Mouse (Mus musculus) limb, embryonic 15.5 days (tissue): ENCODE measurements around the gene Tnfaip2. TPM values are rescaled to one million over a fixed set of nuclear protein-coding genes. Genes with fewer than 3 reads are reported as not detected.

Source experiments
- ATAC-seq: fragments of 200-750 bp; cut with Nextera tagmentation; 2 replicates; pipeline ENCODE4 v1.8.0; 2017; ENCODE audit warnings: low read depth, moderate TSS enrichment; ENCODE audit not compliant: insufficient number of reproducible peaks, low FRiP score, low TSS enrichment
- H3K27ac ChIP-seq: fragments of 300-500 bp; sonication (generic); 2 replicates; pipeline ENCODE4 v1.5.1; 2015; ENCODE audit warnings: moderate library complexity, mild to moderate bottlenecking, inconsistent platforms
- H3K27me3 ChIP-seq: fragments of 300-500 bp; sonication (generic); 2 replicates; pipeline ENCODE4 v1.6.1; 2015; ENCODE audit warnings: inconsistent platforms
- H3K36me3 ChIP-seq: fragments of 300-500 bp; sonication (generic); 2 replicates; pipeline ENCODE4 v1.6.1; 2015; ENCODE audit warnings: inconsistent platforms
- H3K4me1 ChIP-seq: fragments of 300-500 bp; sonication (generic); 2 replicates; pipeline ENCODE4 v1.6.1; 2015; ENCODE audit warnings: inconsistent platforms
- H3K4me2 ChIP-seq: fragments of 300-500 bp; sonication (generic); 2 replicates; pipeline ENCODE4 v1.6.1; 2015; ENCODE audit warnings: mild to moderate bottlenecking, inconsistent platforms
- H3K4me3 ChIP-seq: fragments of 300-500 bp; sonication (generic); 2 replicates; pipeline ENCODE4 v1.5.1; 2015; ENCODE audit warnings: mild to moderate bottlenecking, inconsistent platforms
- H3K9ac ChIP-seq: fragments of 300-500 bp; sonication (generic); 2 replicates; pipeline ENCODE4 v1.6.1; 2015; ENCODE audit warnings: inconsistent platforms
- H3K9me3 ChIP-seq: fragments of 300-500 bp; sonication (generic); 2 replicates; pipeline ENCODE4 v1.6.1; 2016; ENCODE audit warnings: inconsistent platforms
- WGBS: fragments of 180-500 bp; shearing (Covaris S2); methylation state at CpG from one replicate; pipeline ENCODE4 v1.1.7; 2015; 5-methylcytosine and 5-hydroxymethylcytosine counted together
- polyA plus RNA-seq: library from polyadenylated mRNA; unstranded; fragments of >200 nt; fragmentation: Nextera tagmentation; extraction: Ambion mirVana; gene quantifications from 2 replicates; pipeline ENCODE4 v1.2.1, GENCODE M21; 2015

Gene Tnfaip2
- polyA plus RNA-seq, 1 experiment from 2014 or later, result 8.3 TPM

DNA sequence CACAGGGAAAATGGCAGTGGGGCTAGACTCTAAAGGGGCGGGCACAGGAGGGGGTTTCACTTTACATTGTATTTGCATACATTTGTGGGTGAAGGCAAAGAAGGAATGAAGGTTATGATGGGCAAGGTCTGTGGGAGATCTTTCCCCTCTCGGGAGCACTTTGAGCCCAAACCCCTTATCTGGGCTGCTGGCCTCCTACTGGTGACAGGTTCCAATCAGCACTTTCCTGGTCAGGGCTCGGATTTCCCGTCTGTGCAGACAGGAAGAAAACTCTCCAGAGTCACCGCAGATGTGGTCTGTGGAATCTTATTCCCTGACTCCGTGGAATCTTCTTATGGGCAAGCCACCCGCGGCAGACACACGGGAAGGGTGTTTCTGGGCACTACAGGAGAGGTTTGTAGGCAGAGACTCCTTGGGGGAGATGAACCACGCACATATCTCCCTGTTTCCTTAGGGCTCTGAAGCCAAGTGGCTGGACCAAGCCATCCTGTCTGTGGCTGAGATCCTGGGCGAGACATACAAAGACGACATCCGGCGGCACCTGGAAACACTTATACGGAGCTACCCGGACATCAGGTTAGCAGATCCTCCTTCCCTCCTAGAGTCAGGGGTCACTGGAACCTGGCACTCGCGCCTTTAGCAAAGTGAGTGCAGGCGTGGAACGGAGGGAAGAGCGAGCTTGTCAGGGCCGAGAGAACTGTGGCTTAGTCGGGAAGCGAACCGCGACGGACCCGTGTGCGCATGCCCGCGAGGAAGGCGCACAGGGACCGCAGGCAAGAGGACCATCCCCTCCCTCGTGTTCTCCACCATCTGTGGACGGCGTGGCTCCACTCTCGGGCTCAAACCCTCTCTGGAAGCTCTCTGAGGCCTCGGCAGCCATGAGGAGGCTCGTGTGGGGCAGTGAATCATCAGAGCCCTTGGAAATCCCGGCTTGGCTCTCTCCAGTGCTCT is 13.0 kb upstream of the Tnfaip2 start:
- Histone ChIP-seq H3K27me3 (peaks cover 81% of the 10 kb centered on the region), H3K4me2 (peak overlapping the region; percentile 78), H3K4me3 (peak overlapping the region; percentile 39), H3K4me1 (peaks cover 68% of the 10 kb centered on the region), H3K9ac (peak overlapping the region; percentile 18; the same call in 1 of the 2 replicates), H3K9me3 (no peaks in the 10 kb centered on the region), H3K27ac (peak overlapping the region; percentile 8; the same call in 1 of the 2 replicates), H3K36me3 (no peaks in the 10 kb centered on the region)
- under 1% methylated on average over 40 of the region's 40 CpGs for WGBS
- ATAC-seq, result 0 out of 2 replicates have a peak, but pooled peaks have one; percentile 27

DNA sequence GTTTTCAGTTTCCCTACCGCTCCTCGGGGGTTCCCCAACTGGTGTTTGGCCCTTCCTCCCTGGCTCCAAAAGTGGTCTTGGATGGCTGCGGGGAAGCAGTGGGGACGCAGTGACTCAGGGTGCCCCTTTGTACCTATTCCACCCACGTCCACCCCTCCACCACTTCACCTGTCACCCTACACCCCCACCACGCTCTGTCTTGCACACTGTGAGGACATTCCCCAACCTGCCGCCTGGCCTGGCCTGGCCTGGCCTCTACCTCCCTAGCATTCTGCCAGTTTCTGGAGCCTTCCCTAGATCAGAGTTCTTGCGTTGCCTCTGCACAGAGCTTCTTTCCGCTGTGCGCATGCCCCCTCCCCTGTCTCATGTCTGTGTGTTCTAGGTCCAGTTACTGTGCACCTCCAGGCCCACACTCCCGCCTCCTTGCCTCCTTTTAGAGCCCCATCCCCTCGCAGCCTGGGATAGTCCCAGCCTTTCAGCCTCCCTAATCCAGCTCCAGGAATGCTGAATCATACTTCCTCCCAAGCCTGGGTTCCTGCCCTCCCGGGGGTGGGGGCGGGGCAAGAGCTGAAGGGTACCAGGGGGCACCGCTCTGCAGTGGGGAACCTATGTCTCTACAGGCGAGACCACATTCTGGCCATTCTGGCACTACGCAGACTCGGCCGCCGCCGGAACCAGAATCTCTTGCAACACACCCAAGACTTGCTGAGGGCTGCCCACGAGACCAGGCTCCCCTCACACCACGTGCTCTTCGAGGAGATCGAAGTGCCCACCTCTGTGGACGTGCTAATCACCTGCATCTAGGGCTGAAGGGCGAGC is 12.0 kb upstream of the Tnfaip2 start:
- Histone ChIP-seq H3K27me3 (peaks cover 76% of the 10 kb centered on the region), H3K4me1 (peaks cover 67% of the 10 kb centered on the region), H3K36me3 (no peaks in the 10 kb centered on the region), H3K27ac (no peak overlapping the region), H3K9ac (no peak overlapping the region; the same call in 1 of the 2 replicates), H3K9me3 (no peaks in the 10 kb centered on the region), H3K4me3 (peak overlapping the region; percentile 39), H3K4me2 (peak overlapping the region; percentile 78)
- 15% methylated on average over 27 of the region's 27 CpGs for WGBS
- ATAC-seq, result no peak; the same call in 1 of the 2 replicates

DNA sequence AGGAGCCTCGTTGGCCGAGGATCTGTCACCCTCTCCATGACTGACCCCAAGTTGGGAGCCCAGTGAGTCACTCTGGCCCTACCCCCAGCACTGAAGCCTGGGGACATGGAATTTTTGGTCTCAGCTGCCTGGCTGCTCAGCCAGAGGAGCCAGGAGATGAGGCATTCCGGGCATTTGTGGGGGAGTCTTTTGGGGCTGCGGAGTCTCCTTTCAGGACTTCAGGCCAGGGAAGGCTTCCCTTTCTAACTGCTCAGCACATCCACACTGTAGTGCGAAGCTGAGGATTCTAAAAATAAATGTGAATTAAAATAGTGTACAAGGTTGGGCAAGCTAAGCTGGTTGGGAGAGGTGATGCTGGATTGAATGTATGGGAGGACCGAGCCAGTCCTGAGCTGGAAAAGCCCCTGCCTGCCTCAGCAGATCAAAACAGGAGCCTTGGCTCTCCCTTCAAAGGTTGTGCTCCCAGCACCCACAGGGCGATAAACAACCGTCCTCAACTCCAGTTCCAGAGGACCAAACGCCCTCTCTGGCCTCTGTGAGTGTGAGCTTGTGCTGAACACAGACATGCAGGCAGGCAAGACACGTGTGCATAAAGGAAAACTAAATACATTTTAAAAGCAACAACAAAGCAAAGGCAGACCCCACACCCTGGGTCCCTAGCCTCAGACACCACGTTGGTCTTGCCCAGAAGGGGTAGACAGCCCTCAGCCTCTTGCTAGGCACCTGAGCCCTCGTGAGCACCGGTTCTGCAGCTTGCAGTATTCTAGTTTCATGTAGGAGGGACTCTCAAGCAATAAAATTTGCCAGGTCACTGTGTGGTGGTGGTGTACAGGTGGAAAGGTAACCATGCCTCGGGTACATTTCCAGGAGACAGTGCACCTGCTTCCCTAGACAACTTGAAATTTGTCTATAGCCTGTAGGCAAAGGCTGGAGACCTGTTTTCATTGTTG is 11.1 kb upstream of the Tnfaip2 start:
- no peak for ATAC-seq
- Histone ChIP-seq H3K9me3 (no peaks in the 10 kb centered on the region), H3K36me3 (no peaks in the 10 kb centered on the region), H3K4me3 (no peak overlapping the region), H3K4me1 (peaks cover 59% of the 10 kb centered on the region), H3K9ac (no peak overlapping the region), H3K4me2 (no peak overlapping the region), H3K27ac (no peak overlapping the region), H3K27me3 (peaks cover 73% of the 10 kb centered on the region)
- 29% methylated on average over 14 of the region's 14 CpGs for WGBS

DNA sequence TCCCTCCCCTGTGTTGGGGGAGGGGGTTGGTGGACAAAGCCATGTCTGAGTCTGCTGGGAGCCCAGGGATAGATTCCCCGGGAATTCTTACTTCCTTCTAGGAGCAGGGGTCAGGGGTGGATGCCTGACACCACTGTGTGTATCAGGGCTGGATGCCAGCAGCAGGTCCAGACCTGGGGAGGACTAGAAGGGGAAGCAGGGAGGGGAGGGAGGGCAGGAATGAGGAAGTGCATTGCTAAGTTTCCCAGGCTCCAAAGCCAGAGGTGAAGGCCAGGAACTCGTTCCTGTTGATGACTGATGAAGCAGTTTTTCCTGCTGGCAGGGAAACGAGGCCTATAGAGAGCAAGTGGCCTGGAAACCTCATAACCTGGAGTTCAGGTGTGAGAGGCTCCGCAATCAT is 10.2 kb upstream of the Tnfaip2 start:
- no peak overlapping the region for H3K27ac ChIP-seq
- 39% methylated on average over 4 of the region's 4 CpGs for WGBS
- H3K36me3 ChIP-seq, result no peaks in the 10 kb centered on the region
- H3K27me3 ChIP-seq, result peaks cover 76% of the 10 kb centered on the region
- H3K4me3 ChIP-seq, result no peak overlapping the region
- no peaks in the 10 kb centered on the region for H3K9me3 ChIP-seq
- ATAC-seq, result no peak
- H3K4me1 ChIP-seq, result peaks cover 55% of the 10 kb centered on the region
- no peak overlapping the region for H3K9ac ChIP-seq
- no peak overlapping the region for H3K4me2 ChIP-seq

DNA sequence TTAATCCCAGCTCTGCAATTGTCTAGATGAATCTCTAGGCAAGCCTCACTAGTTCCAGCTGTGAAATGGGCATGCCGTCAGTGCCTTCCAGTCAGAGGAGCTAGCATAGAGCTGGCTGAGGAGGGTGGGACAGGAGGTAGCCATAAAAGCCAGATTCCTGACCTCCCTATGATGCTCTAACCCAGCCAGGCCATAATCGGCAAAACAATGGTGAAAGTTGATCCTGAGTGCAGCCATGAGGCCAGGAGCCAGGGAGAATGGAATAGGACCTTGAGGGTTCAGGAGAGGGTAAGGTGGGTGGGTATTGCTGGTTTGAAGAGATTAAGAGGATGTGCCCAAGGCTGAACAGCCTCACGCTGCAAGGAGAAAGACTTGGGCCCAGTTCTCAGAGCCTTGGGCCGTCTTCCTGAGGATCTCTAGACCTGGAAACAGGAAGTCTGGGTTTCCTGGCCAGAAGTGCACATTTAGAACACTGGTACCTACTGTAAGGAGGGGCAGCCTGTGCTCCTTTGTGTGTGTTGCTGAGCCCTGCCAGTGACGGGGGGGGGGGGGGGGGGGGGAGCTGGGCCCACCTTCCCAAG is 9.4 kb upstream of the Tnfaip2 start:
- peaks cover 47% of the 10 kb centered on the region for H3K4me1 ChIP-seq
- H3K27ac ChIP-seq, result no peak overlapping the region
- H3K4me3 ChIP-seq, result no peak overlapping the region
- H3K36me3 ChIP-seq, result no peaks in the 10 kb centered on the region
- no peak overlapping the region for H3K4me2 ChIP-seq
- WGBS, result 45% methylated on average over 5 of the region's 5 CpGs
- no peak for ATAC-seq
- no peaks in the 10 kb centered on the region for H3K9me3 ChIP-seq
- peaks cover 77% of the 10 kb centered on the region for H3K27me3 ChIP-seq
- H3K9ac ChIP-seq, result no peak overlapping the region

DNA sequence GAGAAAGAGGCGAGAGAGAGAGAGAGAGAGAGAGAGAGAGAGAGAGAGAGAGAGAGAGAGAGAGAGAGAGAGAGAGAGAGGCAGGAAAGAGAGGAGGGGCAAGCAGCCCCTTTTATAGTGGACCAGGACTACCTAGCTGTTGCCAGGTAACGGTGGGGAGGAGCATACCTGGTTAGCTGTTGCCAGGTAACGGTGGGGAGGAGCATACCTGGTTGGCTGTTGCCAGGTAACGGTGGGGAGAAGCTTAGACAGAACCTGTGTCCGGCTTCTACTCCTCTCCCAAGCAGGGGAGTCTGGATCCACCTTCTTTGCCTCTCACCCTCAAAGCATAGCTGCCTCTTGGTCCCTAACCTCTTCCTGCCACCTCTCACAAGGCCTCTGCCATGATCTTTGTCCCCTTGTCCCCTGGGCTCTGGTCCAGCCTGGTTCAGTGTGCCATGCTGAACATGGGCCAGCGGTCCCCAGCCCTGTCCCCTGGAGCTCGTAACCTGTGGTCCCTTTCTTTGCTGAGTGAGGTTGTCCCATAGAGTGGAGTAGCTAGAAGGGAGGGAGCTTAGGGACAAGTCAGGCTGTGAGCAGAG is 8.0 kb upstream of the Tnfaip2 start:
- no peak for ATAC-seq
- no peaks in the 10 kb centered on the region for H3K36me3 ChIP-seq
- WGBS, result 31% methylated on average over 6 of the region's 7 CpGs
- H3K27me3 ChIP-seq, result peaks cover 77% of the 10 kb centered on the region
- no peak overlapping the region for H3K4me2 ChIP-seq
- H3K9ac ChIP-seq, result no peak overlapping the region
- peaks cover 33% of the 10 kb centered on the region for H3K4me1 ChIP-seq
- no peaks in the 10 kb centered on the region for H3K9me3 ChIP-seq
- H3K27ac ChIP-seq, result no peak overlapping the region
- no peak overlapping the region for H3K4me3 ChIP-seq

DNA sequence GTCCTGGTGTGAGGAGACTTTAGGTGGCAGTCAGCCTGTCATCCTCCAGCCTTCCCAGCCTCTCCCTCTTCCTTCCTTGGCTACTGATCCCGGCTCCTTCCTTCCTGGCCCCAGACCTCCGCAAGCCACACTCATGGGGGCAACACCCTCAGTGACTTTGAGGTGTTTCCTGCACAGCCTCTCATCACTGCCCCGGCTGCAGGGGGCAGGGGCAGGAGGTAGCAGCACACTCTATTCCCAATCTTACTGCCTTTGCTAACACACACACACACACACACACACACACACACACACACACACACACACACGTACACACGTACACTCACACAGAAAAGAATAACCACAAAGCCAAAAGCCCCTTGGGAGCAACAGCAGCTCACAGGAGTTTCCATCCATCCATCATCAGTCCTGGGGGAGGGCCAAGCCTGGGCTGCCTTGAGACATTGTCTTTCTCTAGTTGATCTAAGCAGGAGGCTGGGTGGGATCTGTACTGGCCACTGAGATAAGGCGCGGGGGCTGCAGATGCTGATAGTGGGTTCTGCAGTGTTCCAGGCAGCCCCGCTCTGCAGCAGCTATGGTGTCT is 7.4 kb upstream of the Tnfaip2 start:
- H3K4me1 ChIP-seq, result peaks cover 27% of the 10 kb centered on the region
- H3K27me3 ChIP-seq, result peaks cover 77% of the 10 kb centered on the region
- no peak overlapping the region for H3K27ac ChIP-seq
- no peak overlapping the region for H3K9ac ChIP-seq
- H3K4me3 ChIP-seq, result no peak overlapping the region
- H3K9me3 ChIP-seq, result no peaks in the 10 kb centered on the region
- H3K36me3 ChIP-seq, result no peaks in the 10 kb centered on the region
- H3K4me2 ChIP-seq, result no peak overlapping the region
- no peak for ATAC-seq
- 41% methylated on average over 8 of the region's 8 CpGs for WGBS

DNA sequence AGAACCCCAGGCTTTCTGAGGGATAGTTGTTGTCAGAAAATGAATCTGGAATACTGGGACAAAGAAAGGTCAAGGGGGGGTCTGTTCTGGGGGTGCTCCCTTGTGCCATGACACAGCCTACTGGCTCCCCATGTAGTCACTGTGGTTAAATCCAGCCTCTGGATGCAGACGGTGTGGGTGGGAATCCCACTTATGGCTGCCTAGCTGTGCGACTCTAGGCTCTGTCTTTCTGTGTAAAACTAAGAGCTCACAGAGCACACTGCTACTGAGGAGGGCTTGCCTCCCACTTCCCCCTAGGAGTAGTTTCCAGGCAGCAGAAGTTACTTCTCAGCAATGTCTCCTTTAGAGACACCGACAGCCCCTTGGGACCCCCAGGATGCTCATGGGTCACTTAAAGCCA is 6.1 kb upstream of the Tnfaip2 start:
- Histone ChIP-seq H3K27ac (no peak overlapping the region), H3K36me3 (no peaks in the 10 kb centered on the region), H3K9me3 (no peaks in the 10 kb centered on the region), H3K9ac (no peak overlapping the region), H3K27me3 (peaks cover 72% of the 10 kb centered on the region), H3K4me3 (no peak overlapping the region), H3K4me2 (no peak overlapping the region), H3K4me1 (peaks cover 14% of the 10 kb centered on the region)
- WGBS, result 77% methylated on average over 3 of the region's 3 CpGs
- ATAC-seq, result no peak

DNA sequence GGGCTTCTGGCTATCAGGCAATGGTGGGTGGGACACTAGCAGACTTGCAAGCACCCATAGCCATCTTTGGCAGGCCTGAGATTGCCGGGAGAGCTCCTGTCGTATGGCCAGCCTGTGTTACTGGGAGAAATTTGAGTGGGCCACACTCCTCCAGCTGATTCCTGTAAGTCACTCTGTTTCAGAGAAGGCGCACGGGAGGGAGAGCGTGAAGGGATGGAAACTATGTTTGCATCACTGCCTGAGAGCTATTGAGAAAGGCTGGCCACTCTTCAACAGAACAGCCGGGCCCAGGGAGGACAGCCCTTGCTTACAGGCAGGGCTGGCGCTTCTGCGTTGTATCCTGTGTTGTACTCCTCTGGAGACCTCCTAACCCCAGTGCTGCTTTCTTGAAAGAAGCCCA is 5.6 kb upstream of the Tnfaip2 start:
- Histone ChIP-seq H3K4me2 (no peak overlapping the region), H3K9me3 (no peaks in the 10 kb centered on the region), H3K36me3 (no peaks in the 10 kb centered on the region), H3K9ac (no peak overlapping the region), H3K4me3 (no peak overlapping the region), H3K27ac (no peak overlapping the region), H3K4me1 (peaks cover 12% of the 10 kb centered on the region), H3K27me3 (peaks cover 72% of the 10 kb centered on the region)
- WGBS, result 55% methylated on average over 8 of the region's 8 CpGs
- ATAC-seq, result no peak

DNA sequence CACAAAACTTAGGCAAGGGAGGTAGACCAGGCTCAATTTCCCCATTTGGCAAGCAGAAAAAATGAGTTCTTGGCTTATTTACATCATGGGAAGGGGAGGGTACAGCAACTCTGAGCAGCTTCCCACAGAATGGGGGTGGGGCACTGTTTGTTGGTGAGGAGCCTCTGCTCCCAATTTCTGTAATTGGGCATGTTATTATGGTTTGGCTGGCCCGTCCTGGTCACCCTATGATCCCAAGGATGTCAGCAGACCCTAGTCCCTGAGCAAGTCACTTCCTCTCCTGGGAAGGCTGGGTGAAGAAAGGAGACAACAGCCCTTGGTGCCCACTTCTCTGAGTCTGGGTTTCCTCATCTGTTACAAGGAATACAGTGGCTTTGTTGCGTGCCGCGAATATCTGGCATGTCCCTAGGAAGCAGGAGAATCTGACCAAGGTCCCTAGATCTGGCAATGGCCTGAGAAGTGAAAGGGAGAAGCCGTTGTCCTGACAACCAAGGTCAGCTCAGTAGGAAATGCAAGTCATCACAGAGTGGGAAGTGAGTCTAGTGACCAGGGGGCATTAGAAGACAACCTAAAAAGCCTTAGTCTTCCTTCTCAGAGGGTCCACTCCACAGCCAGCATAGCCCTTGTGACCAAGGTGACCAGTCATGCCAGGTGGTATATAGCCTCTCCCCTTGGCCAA is 4.9 kb upstream of the Tnfaip2 start:
- Histone ChIP-seq H3K9me3 (no peaks in the 10 kb centered on the region), H3K4me3 (no peak overlapping the region), H3K4me1 (peaks cover 12% of the 10 kb centered on the region), H3K4me2 (no peak overlapping the region), H3K9ac (no peak overlapping the region), H3K27me3 (peaks cover 72% of the 10 kb centered on the region), H3K27ac (no peak overlapping the region), H3K36me3 (no peaks in the 10 kb centered on the region)
- 60% methylated on average over 5 of the region's 5 CpGs for WGBS
- no peak for ATAC-seq
